Mouse (Mus musculus) hindbrain, embryonic 16.5 days (tissue): Measurements from ENCODE around the gene Slc6a9. TPM values are rescaled to one million over a fixed set of nuclear protein-coding genes. Genes with fewer than 3 reads are reported as not detected.

Source experiments
- ATAC-seq: fragments of 200-750 bp; cut with Nextera tagmentation; 2 replicates; pipeline ENCODE4 v1.8.0; 2017; ENCODE audit warnings: moderate TSS enrichment, moderate library complexity
- H3K27ac ChIP-seq: fragments of 300-500 bp; sonication (generic); 2 replicates; pipeline ENCODE4 v1.5.1; 2014; ENCODE audit warnings: low read depth, mild to moderate bottlenecking, control low read depth, low read length, moderate library complexity
- H3K27me3 ChIP-seq: fragments of 300-500 bp; sonication (generic); replicated peaks from 2 replicates; pipeline ENCODE4 v1.6.1; 2014; ENCODE audit warnings: low read length; ENCODE audit not compliant: control insufficient read depth, insufficient read depth
- H3K36me3 ChIP-seq: fragments of 300-500 bp; sonication (generic); 2 replicates; pipeline ENCODE4 v1.6.1; 2014; ENCODE audit warnings: mild to moderate bottlenecking, low read length, moderate library complexity, mixed read lengths; ENCODE audit not compliant: control insufficient read depth, insufficient read depth
- H3K4me1 ChIP-seq: fragments of 300-500 bp; sonication (generic); 2 replicates; pipeline ENCODE4 v1.6.1; 2014; ENCODE audit warnings: low read depth, low read length; ENCODE audit not compliant: control insufficient read depth, insufficient read depth
- H3K4me2 ChIP-seq: fragments of 300-500 bp; sonication (generic); 2 replicates; pipeline ENCODE4 v1.6.1; 2014; ENCODE audit warnings: mild to moderate bottlenecking, low read length, control low read depth, moderate library complexity
- H3K4me3 ChIP-seq: fragments of 300-500 bp; sonication (generic); 2 replicates; pipeline ENCODE4 v1.5.1; 2014; ENCODE audit warnings: mild to moderate bottlenecking, low read length, control low read depth, moderate library complexity
- H3K9ac ChIP-seq: fragments of 300-500 bp; sonication (generic); 2 replicates; pipeline ENCODE4 v1.6.1; 2014; ENCODE audit warnings: low read depth, mild to moderate bottlenecking, control low read depth, low read length, moderate library complexity
- H3K9me3 ChIP-seq: fragments of 300-500 bp; sonication (generic); 2 replicates; pipeline ENCODE4 v1.6.1; 2014; ENCODE audit warnings: mild to moderate bottlenecking, low read length, moderate library complexity; ENCODE audit not compliant: control insufficient read depth
- WGBS: fragments of 180-500 bp; shearing (Covaris S2); extraction: QIAGEN DNeasy Blood & Tissue Kit; methylation state at CpG from one replicate; pipeline ENCODE4 v1.1.7; 2014; 5-methylcytosine and 5-hydroxymethylcytosine counted together
- polyA plus RNA-seq: library from polyadenylated mRNA; unstranded; fragments of >200 nt; fragmentation: Nextera tagmentation; extraction: Ambion mirVana; gene quantifications from 2 replicates; pipeline ENCODE4 v1.2.1, GENCODE M21; 2015

Slc6a9 gene
- polyA plus RNA-seq, 1 experiment from 2014 or later, result 63.8 TPM

- H3K36me3 ChIP-seq, result peaks cover 28% of the 10 kb centered on the region
- H3K4me2 ChIP-seq, result no peak overlapping the region
- H3K9ac ChIP-seq, result no peak overlapping the region
- no peak overlapping the region for H3K4me3 ChIP-seq
- no peaks in the 10 kb centered on the region for H3K27me3 ChIP-seq
- no peak overlapping the region for H3K27ac ChIP-seq
- H3K9me3 ChIP-seq, result no peaks in the 10 kb centered on the region
- 90% methylated on average over 9 of the region's 9 CpGs for WGBS
- H3K4me1 ChIP-seq, result peaks cover 3% of the 10 kb centered on the region; the same call in 1 of the 2 replicates
- ATAC-seq, result no peak
Observed at GRCm38 (mm10) chr4:117873615-117874014, 39.3 kb downstream of the Slc6a9 start.

- Histone ChIP-seq H3K27me3 (no peaks in the 10 kb centered on the region), H3K36me3 (peaks cover 29% of the 10 kb centered on the region), H3K4me3 (no peak overlapping the region), H3K9me3 (no peaks in the 10 kb centered on the region), H3K4me1 (peaks cover 15% of the 10 kb centered on the region), H3K27ac (no peak overlapping the region), H3K4me2 (no peak overlapping the region), H3K9ac (peak overlapping the region; percentile 8; the same call in 1 of the 2 replicates)
- WGBS, result 67% methylated on average over 10 of the region's 10 CpGs
- no peak for ATAC-seq
Observed at GRCm38 (mm10) chr4:117878301-117878700, 44.0 kb downstream of the Slc6a9 start.

DNA sequence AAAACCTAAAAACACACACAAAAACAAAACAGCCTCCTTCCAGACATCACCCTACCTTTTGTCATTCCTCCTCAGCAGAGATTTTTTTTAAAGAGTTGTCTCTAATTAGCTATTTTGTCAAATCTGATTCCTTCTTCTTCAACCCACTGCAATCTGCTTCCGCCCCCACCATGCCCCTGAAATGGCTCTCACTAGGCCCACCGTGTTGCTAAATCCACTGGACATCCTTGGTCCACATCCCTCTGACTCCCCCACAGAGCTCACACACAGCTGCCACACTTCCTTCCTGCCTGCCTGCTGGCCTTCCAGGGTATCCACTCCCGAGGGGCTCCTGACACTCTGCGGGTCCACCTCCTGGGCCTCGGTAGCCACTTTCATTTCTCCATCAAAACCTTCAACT lies 44.4 kb downstream of the Slc6a9 start:
- no peak overlapping the region for H3K27ac ChIP-seq
- H3K4me2 ChIP-seq, result no peak overlapping the region
- ATAC-seq, result no peak
- peaks cover 26% of the 10 kb centered on the region for H3K36me3 ChIP-seq
- no peaks in the 10 kb centered on the region for H3K9me3 ChIP-seq
- 80% methylated on average over 5 of the region's 5 CpGs for WGBS
- H3K27me3 ChIP-seq, result no peaks in the 10 kb centered on the region
- no peak overlapping the region for H3K4me3 ChIP-seq
- H3K9ac ChIP-seq, result no peak overlapping the region
- peaks cover 18% of the 10 kb centered on the region for H3K4me1 ChIP-seq

GRCm38 (mm10) chr4:117882701-117883691 lies 48.7 kb downstream of the Slc6a9 start, which contains the start of gene B4galt2:
Gene B4galt2 (minus strand): TSS chr4:117883487.
- Histone ChIP-seq H3K9me3 (no peaks in the 10 kb centered on the region), H3K4me1 (peaks cover 42% of the 10 kb centered on the region), H3K9ac (peak within 1 kb of the TSS; percentile 97), H3K4me2 (peak within 1 kb of the TSS; percentile 87), H3K4me3 (peak within 1 kb of the TSS; percentile 84), H3K27ac (peak within 1 kb of the TSS; percentile 82), H3K27me3 (no peaks in the 10 kb centered on the region), H3K36me3 (peaks cover 9% of the 10 kb centered on the region)
- ATAC-seq, result peak; percentile 51
- WGBS, result under 1% methylated on average over 61 of the region's 103 CpGs

- WGBS, result 85% methylated on average over 1 of the region's 1 CpGs
- Histone ChIP-seq H3K4me2 (peak overlapping the region; percentile 87), H3K9ac (peak overlapping the region; percentile 97; the same call in 1 of the 2 replicates), H3K27me3 (no peaks in the 10 kb centered on the region), H3K4me1 (peaks cover 42% of the 10 kb centered on the region), H3K36me3 (peaks cover 9% of the 10 kb centered on the region), H3K27ac (no peak overlapping the region), H3K9me3 (no peaks in the 10 kb centered on the region), H3K4me3 (peak overlapping the region; percentile 84)
- ATAC-seq, result no peak
Observed at GRCm38 (mm10) chr4:117884146-117884545, 49.8 kb downstream of the Slc6a9 start.

DNA sequence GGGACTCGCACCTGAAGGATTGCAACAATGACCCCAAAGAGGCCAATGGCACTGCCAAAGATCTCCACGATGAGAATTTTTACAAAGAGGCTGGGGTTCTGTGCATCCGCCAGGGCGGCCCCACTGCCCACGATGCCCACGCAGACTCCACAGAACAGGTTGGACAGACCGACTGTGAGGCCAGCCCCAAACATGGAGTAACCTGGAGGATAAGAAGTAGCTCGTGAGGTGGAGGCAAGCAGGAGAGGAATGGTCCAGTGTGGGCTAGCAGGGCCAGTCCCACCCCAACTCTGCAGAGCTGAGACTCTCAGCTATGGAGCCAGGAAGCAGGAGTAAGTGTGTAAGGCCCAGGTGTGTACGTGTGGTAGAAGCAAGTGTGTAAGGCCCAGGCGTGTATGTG lies 50.8 kb downstream of the Slc6a9 start:
- peaks cover 14% of the 10 kb centered on the region for H3K36me3 ChIP-seq
- ATAC-seq, result no peak
- peaks cover 42% of the 10 kb centered on the region for H3K4me1 ChIP-seq
- H3K4me2 ChIP-seq, result no peak overlapping the region
- no peaks in the 10 kb centered on the region for H3K9me3 ChIP-seq
- no peak overlapping the region for H3K27ac ChIP-seq
- no peaks in the 10 kb centered on the region for H3K27me3 ChIP-seq
- WGBS, result 96% methylated on average over 10 of the region's 10 CpGs
- no peak overlapping the region for H3K9ac ChIP-seq
- no peak overlapping the region for H3K4me3 ChIP-seq

GRCm38 (mm10) chr4:117885994-117886393 lies 51.7 kb downstream of the Slc6a9 start:
- no peaks in the 10 kb centered on the region for H3K27me3 ChIP-seq
- 76% methylated on average over 9 of the region's 9 CpGs for WGBS
- H3K4me2 ChIP-seq, result peak overlapping the region; percentile 86
- peaks cover 45% of the 10 kb centered on the region for H3K4me1 ChIP-seq
- H3K27ac ChIP-seq, result no peak overlapping the region
- peaks cover 11% of the 10 kb centered on the region for H3K36me3 ChIP-seq
- H3K9ac ChIP-seq, result peak overlapping the region; percentile 98
- peak overlapping the region; percentile 94 for H3K4me3 ChIP-seq
- ATAC-seq, result no peak
- H3K9me3 ChIP-seq, result no peaks in the 10 kb centered on the region

GRCm38 (mm10) chr4:117886644-117887043 lies 52.3 kb downstream of the Slc6a9 start:
- Histone ChIP-seq H3K4me3 (peak overlapping the region; percentile 94), H3K27ac (peak overlapping the region; percentile 66), H3K9me3 (no peaks in the 10 kb centered on the region), H3K9ac (peak overlapping the region; percentile 98), H3K4me2 (peak overlapping the region; percentile 86), H3K27me3 (no peaks in the 10 kb centered on the region), H3K4me1 (peaks cover 43% of the 10 kb centered on the region), H3K36me3 (peaks cover 9% of the 10 kb centered on the region; the same call in 1 of the 2 replicates)
- ATAC-seq, result no peak
- 2% methylated on average over 23 of the region's 24 CpGs for WGBS

- under 1% methylated on average over 36 of the region's 37 CpGs for WGBS
- H3K4me1 ChIP-seq, result peaks cover 40% of the 10 kb centered on the region
- H3K9ac ChIP-seq, result peak within 1 kb of the TSS; percentile 98
- H3K9me3 ChIP-seq, result no peaks in the 10 kb centered on the region
- peak within 1 kb of the TSS; percentile 86 for H3K4me2 ChIP-seq
- no peaks in the 10 kb centered on the region for H3K27me3 ChIP-seq
- H3K4me3 ChIP-seq, result peak within 1 kb of the TSS; percentile 94
- H3K36me3 ChIP-seq, result peaks cover 9% of the 10 kb centered on the region; the same call in 1 of the 2 replicates
- peak within 1 kb of the TSS; percentile 66 for H3K27ac ChIP-seq
- peak; percentile 83 for ATAC-seq
Observed at GRCm38 (mm10) chr4:117887133-117887532, 52.8 kb downstream of the Slc6a9 start, which contains the start of gene Atp6v0b. Gene Atp6v0b (minus strand): TSS chr4:117887333.
